Mouse (Mus musculus): ENCODE results near the gene Olfr1258.
"Not testable (repeated sequence)": the region's sequence is repeated elsewhere in the genome, so short reads cannot be mapped to it uniquely, and the experiment has no call there.

The Olfr1258 gene
- long read RNA-seq, experiment 1 = 0 reads
- long read RNA-seq, experiment 2 = 0 reads

- intact Hi-C loops (cut with DNase I) = no loop called here
Measured at GRCm38 (mm10) chr2:89927009-89927408, at the start of gene Olfr1258. Gene Olfr1258 (plus strand): TSS chr2:89927309.

DNA sequence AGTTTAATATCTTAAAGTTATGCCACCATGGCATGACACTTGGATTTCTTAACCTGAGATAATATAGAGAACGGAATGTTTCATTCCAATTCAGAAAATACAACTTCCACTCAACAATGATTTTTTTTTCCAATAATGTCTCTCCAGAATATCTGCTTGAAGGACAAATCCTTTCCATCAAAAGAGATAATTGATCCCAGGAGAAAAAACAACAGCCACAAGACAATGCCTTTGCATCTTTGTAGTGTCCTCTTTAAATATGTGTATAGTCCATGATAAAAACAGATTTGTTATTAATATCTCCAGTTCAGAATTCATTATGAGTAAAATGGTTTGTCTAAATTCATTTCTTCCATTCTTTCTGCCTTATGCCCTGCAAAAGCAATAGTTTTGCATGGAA, 49.0 kb upstream of the Olfr1258 start, which contains the start of gene Olfr1257:
TSS of gene Olfr1257 (plus strand) at position 301 of the 400 bp plus-strand sequence.
- intact Hi-C loops (cut with DNase I) = no loop called here

- intact Hi-C loops (cut with DNase I) = not testable (repeated sequence)
Measured at GRCm38 (mm10) chr2:89912616-89913015, 14.5 kb upstream of the Olfr1258 start.

GRCm38 (mm10) chr2:89948564-89948963, 21.5 kb downstream of the Olfr1258 start, which contains the start of gene Olfr1259:
Gene Olfr1259 (minus strand): TSS chr2:89948664.
- intact Hi-C loops (cut with DNase I) = no loop called here

DNA sequence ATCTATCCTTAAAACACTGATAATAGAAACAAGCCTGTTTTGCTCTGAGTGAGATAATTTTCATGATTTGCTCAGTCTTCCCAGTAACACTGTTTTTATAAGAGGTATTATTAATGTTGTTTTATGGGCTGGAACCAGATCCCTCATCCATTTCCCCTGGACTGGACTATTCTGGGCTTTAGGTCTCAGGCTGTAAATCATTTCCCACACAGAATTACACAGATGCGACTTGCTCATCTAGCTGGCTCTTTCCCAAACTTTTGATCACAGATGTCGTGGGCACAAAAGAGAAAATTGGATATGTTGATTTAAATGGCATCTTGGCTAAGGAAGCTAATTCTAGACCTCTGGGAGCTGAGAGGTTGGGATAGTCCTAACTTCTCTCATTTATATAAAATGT, 47.1 kb downstream of the Olfr1258 start, which contains the start of gene Olfr1260:
TSS of gene Olfr1260 (plus strand) at position 157 of the 400 bp plus-strand sequence.
- intact Hi-C loops (cut with DNase I) = no loop called here

GRCm38 (mm10) chr2:89977709-89978108, 50.6 kb downstream of the Olfr1258 start:
- intact Hi-C loops (cut with DNase I) = no loop called here

All from adrenal gland (tissue).